Mouse (Mus musculus) layer of hippocampus, adult 11-12 months (tissue): ENCODE data around the gene Cct8.
"Not testable (repeated sequence)": the region's sequence is repeated elsewhere in the genome, so short reads cannot be mapped to it uniquely, and the experiment has no call there.

Experiments used
- DNase-seq: peaks from one replicate; pipeline ENCODE4 v3.0.0; 2022; ENCODE audit warnings: low spot score

Gene Cct8

GRCm38 (mm10) chr16:87495716-87496447, at the start of gene Cct8:
Cct8 (minus strand) TSS chr16:87495873.
- peak; percentile 97 for DNase-seq

GRCm38 (mm10) chr16:87528755-87529154, 33.1 kb upstream of the Cct8 start:
- DNase-seq, result no peak

GRCm38 (mm10) chr16:87527553-87528249, 32.0 kb upstream of the Cct8 start:
- DNase-seq, result no peak

GRCm38 (mm10) chr16:87524228-87524627, 28.6 kb upstream of the Cct8 start:
- DNase-seq, result no peak

GRCm38 (mm10) chr16:87512331-87512730, 16.7 kb upstream of the Cct8 start:
- no peak for DNase-seq

- DNase-seq, result no peak
Measured at GRCm38 (mm10) chr16:87511706-87512105, 16.0 kb upstream of the Cct8 start.

- no peak for DNase-seq
Measured at GRCm38 (mm10) chr16:87501304-87502078, 5.8 kb upstream of the Cct8 start.

GRCm38 (mm10) chr16:87499556-87499955, 3.9 kb upstream of the Cct8 start:
- no peak for DNase-seq

- DNase-seq, result no peak
Measured at GRCm38 (mm10) chr16:87497171-87497570, 1.5 kb upstream of the Cct8 start.

- DNase-seq, result no peak
Measured at GRCm38 (mm10) chr16:87496728-87497127, 1.1 kb upstream of the Cct8 start.

- DNase-seq, result peak; percentile 15
Measured at GRCm38 (mm10) chr16:87494955-87495655, 568 bp downstream of the Cct8 start.

GRCm38 (mm10) chr16:87492191-87492792, 3.4 kb downstream of the Cct8 start:
- DNase-seq, result not testable (repeated sequence)

- DNase-seq, result no peak
Measured at GRCm38 (mm10) chr16:87488605-87489004, 7.1 kb downstream of the Cct8 start.

GRCm38 (mm10) chr16:87486739-87487138, 8.9 kb downstream of the Cct8 start:
- DNase-seq, result no peak

GRCm38 (mm10) chr16:87484367-87484766, 11.3 kb downstream of the Cct8 start:
- DNase-seq, result no peak

GRCm38 (mm10) chr16:87470579-87470978, 25.1 kb downstream of the Cct8 start:
- DNase-seq, result no peak

- DNase-seq, result no peak
Measured at GRCm38 (mm10) chr16:87458752-87459151, 36.9 kb downstream of the Cct8 start.

GRCm38 (mm10) chr16:87455180-87455611, 40.5 kb downstream of the Cct8 start:
- peak; percentile 26 for DNase-seq

- DNase-seq, result peak; percentile 93
Measured at GRCm38 (mm10) chr16:87454419-87455179, 41.1 kb downstream of the Cct8 start, which contains the start of gene Usp16. Usp16 (plus strand) TSS chr16:87454703.

GRCm38 (mm10) chr16:87453226-87453625, 42.4 kb downstream of the Cct8 start:
- no peak for DNase-seq

GRCm38 (mm10) chr16:87445528-87445927, 50.1 kb downstream of the Cct8 start:
- no peak for DNase-seq
